Mouse (Mus musculus): Measurements from ENCODE around the gene Idh1. TPM values are rescaled to one million over a fixed set of nuclear protein-coding genes. Genes with fewer than 3 reads are reported as not detected.

Idh1 gene
- polyA plus RNA-seq, 2 experiments: 62.2 to 128 TPM

- H3K4me2 ChIP-seq (replicated peaks; ENCODE audit: low read depth, low read length, severe bottlenecking): no peak overlapping the region
- no peaks in the 10 kb centered on the region for H3K4me1 ChIP-seq (ENCODE audit: control insufficient read depth, insufficient read depth, low read length)
- no peak overlapping the region for H3K9ac ChIP-seq (ENCODE audit: low read depth, low read length, severe bottlenecking)
- H3K9me3 ChIP-seq (ENCODE audit: control insufficient read depth, low read length): no peaks in the 10 kb centered on the region
- no peak overlapping the region for H3K27ac ChIP-seq (replicated peaks; ENCODE audit: low read depth, low read length)
- H3K4me3 ChIP-seq (replicated peaks; ENCODE audit: low read length): no peak overlapping the region
- no peak for TF ChIP-seq POLR2A (IDR thresholded peaks at IDR 0.05; ENCODE audit: borderline replicate concordance, extremely low read depth, insufficient read depth, insufficient read length)
- DNase-seq (ENCODE audit: low spot score): no peak
- peaks cover 44% of the 10 kb centered on the region for H3K36me3 ChIP-seq (ENCODE audit: control insufficient read depth, insufficient read depth, low read length)
- WGBS: 94% methylated on average over 2 of the region's 2 CpGs
- ATAC-seq (ENCODE audit: low FRiP score, low read depth): no peak
- no peaks in the 10 kb centered on the region for H3K27me3 ChIP-seq (ENCODE audit: control insufficient read depth, insufficient read depth, low read length)
Measured at GRCm38 (mm10) chr1:65193226-65193625, 6.9 kb upstream of the Idh1 start.

GRCm38 (mm10) chr1:65190172-65190571, 3.9 kb upstream of the Idh1 start:
- no peak for TF ChIP-seq POLR2A (IDR thresholded peaks at IDR 0.05; ENCODE audit: borderline replicate concordance, extremely low read depth, insufficient read depth, insufficient read length)
- Histone ChIP-seq H3K36me3 (ENCODE audit: control insufficient read depth, insufficient read depth, low read length) (peaks cover 24% of the 10 kb centered on the region), H3K9me3 (ENCODE audit: control insufficient read depth, low read length) (no peaks in the 10 kb centered on the region), H3K27me3 (ENCODE audit: control insufficient read depth, insufficient read depth, low read length) (no peaks in the 10 kb centered on the region), H3K4me3 (replicated peaks; ENCODE audit: low read length) (no peak overlapping the region), H3K27ac (replicated peaks; ENCODE audit: low read depth, low read length) (no peak overlapping the region), H3K4me1 (ENCODE audit: control insufficient read depth, insufficient read depth, low read length) (peaks cover 7% of the 10 kb centered on the region), H3K9ac (ENCODE audit: low read depth, low read length, severe bottlenecking) (no peak overlapping the region), H3K4me2 (replicated peaks; ENCODE audit: low read depth, low read length, severe bottlenecking) (no peak overlapping the region)
- no peak for DNase-seq (ENCODE audit: low spot score)
- WGBS: 82% methylated on average over 4 of the region's 4 CpGs
- no peak for ATAC-seq (ENCODE audit: low FRiP score, low read depth)

- no peak for TF ChIP-seq POLR2A (IDR thresholded peaks at IDR 0.05; ENCODE audit: borderline replicate concordance, extremely low read depth, insufficient read depth, insufficient read length)
- under 1% methylated on average over 6 of the region's 6 CpGs for WGBS
- no peak for ATAC-seq (ENCODE audit: low FRiP score, low read depth)
Measured at GRCm38 (mm10) chr1:65187074-65187430, 752 bp upstream of the Idh1 start.

GRCm38 (mm10) chr1:65185524-65186205, 635 bp downstream of the Idh1 start:
- no peak for ATAC-seq (ENCODE audit: low FRiP score, low read depth)
- no peak for DNase-seq (ENCODE audit: low spot score)
- no peaks in the 10 kb centered on the region for H3K27me3 ChIP-seq (ENCODE audit: control insufficient read depth, insufficient read depth, low read length)
- TF ChIP-seq POLR2A (IDR thresholded peaks at IDR 0.05; ENCODE audit: borderline replicate concordance, extremely low read depth, insufficient read depth, insufficient read length): no peak
- H3K9me3 ChIP-seq (ENCODE audit: control insufficient read depth, low read length): no peaks in the 10 kb centered on the region
- peak overlapping the region; percentile 49 for H3K4me2 ChIP-seq (replicated peaks; ENCODE audit: low read depth, low read length, severe bottlenecking)
- H3K4me1 ChIP-seq (ENCODE audit: control insufficient read depth, insufficient read depth, low read length): peaks cover 7% of the 10 kb centered on the region
- H3K9ac ChIP-seq (ENCODE audit: low read depth, low read length, severe bottlenecking): peak overlapping the region; percentile 52
- H3K27ac ChIP-seq (replicated peaks; ENCODE audit: low read depth, low read length): no peak overlapping the region
- no peaks in the 10 kb centered on the region for H3K36me3 ChIP-seq (ENCODE audit: control insufficient read depth, insufficient read depth, low read length)
- WGBS: 23% methylated on average over 12 of the region's 12 CpGs
- H3K4me3 ChIP-seq (replicated peaks; ENCODE audit: low read length): peak overlapping the region; percentile 77

More at GRCm38 (mm10) chr1:65187074-65187430, 752 bp upstream of the Idh1 start:
- Histone ChIP-seq H3K36me3 (ENCODE audit: control insufficient read depth, insufficient read depth, low read length) (peaks cover 5% of the 10 kb centered on the region; the same call in 1 of the 2 replicates), H3K27ac (replicated peaks; ENCODE audit: low read depth, low read length) (peak overlapping the region; percentile 74), H3K27me3 (ENCODE audit: control insufficient read depth, insufficient read depth, low read length) (no peaks in the 10 kb centered on the region), H3K9me3 (ENCODE audit: control insufficient read depth, low read length) (no peaks in the 10 kb centered on the region), H3K4me3 (replicated peaks; ENCODE audit: low read length) (peak overlapping the region; percentile 77), H3K4me1 (ENCODE audit: control insufficient read depth, insufficient read depth, low read length) (peaks cover 7% of the 10 kb centered on the region), H3K9ac (ENCODE audit: low read depth, low read length, severe bottlenecking) (peak overlapping the region; percentile 83), H3K4me2 (replicated peaks; ENCODE audit: low read depth, low read length, severe bottlenecking) (peak overlapping the region; percentile 56)
- DNase-seq (ENCODE audit: low spot score): no peak

- H3K27me3 ChIP-seq (ENCODE audit: control insufficient read depth, insufficient read depth, low read length): no peaks in the 10 kb centered on the region
- no peak overlapping the region for H3K4me2 ChIP-seq (replicated peaks; ENCODE audit: low read depth, low read length, severe bottlenecking)
- no peak for TF ChIP-seq POLR2A (IDR thresholded peaks at IDR 0.05; ENCODE audit: borderline replicate concordance, extremely low read depth, insufficient read depth, insufficient read length)
- no peak overlapping the region for H3K9ac ChIP-seq (ENCODE audit: low read depth, low read length, severe bottlenecking)
- no peak for DNase-seq (ENCODE audit: low spot score)
- no peak overlapping the region for H3K27ac ChIP-seq (replicated peaks; ENCODE audit: low read depth, low read length)
- H3K4me3 ChIP-seq (replicated peaks; ENCODE audit: low read length): no peak overlapping the region
- peaks cover 7% of the 10 kb centered on the region for H3K4me1 ChIP-seq (ENCODE audit: control insufficient read depth, insufficient read depth, low read length)
- ATAC-seq (ENCODE audit: low FRiP score, low read depth): no peak
- WGBS: 74% methylated on average over 8 of the region's 8 CpGs
- H3K9me3 ChIP-seq (ENCODE audit: control insufficient read depth, low read length): no peaks in the 10 kb centered on the region
- H3K36me3 ChIP-seq (ENCODE audit: control insufficient read depth, insufficient read depth, low read length): no peaks in the 10 kb centered on the region
Measured at GRCm38 (mm10) chr1:65185011-65185410, 1.3 kb downstream of the Idh1 start.

Data from limb, embryonic 14.5 days (tissue).